Mouse (Mus musculus): ENCODE measurements around the gene 1700025B11Rik.
"Not testable (repeated sequence)": the region's sequence is repeated elsewhere in the genome, so short reads cannot be mapped to it uniquely, and the experiment has no call there.

The 1700025B11Rik gene

DNA sequence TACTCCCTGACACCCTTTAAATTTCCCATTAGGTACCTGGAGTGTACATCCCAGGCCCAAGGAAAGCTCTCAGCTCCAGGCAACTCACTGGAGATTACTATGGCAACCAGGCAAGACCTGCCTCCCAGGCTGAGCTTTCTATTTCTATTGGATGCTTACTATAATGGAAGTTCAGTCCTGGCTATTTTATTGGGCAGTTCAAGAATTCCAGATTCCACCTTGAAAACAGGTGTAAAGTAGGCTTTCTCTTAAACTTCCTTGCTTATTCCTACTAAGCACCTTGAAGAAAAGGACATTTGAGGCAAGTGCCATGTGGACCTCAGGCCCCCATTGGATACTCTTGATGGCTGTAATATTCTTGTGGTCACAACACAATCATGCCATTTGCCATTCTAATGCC is at the start of gene 1700025B11Rik:
1700025B11Rik (minus strand) TSS at position 101 of the 400 bp plus-strand sequence.
- CTCF ChIA-PET = no interaction called here

DNA sequence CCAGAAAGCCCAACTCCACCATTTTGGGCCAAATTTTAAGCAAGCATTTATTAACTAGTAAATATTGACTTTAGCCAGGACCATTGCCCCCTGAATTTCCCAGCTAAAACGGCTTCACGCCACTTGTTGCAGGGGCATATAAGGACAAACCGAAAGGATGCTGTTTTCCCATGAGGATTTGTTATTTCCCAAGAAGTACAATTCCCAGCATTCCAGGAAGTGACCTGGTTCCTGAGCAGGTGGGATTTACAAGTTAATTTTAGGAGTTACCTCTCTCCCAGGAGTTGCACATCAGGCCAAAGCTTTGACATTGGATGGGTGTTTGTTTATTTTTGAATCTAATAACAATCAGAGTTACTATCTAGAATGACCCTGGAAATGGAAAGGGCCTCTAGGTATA is 44.4 kb upstream of the 1700025B11Rik start:
- CTCF ChIA-PET = no interaction called here

DNA sequence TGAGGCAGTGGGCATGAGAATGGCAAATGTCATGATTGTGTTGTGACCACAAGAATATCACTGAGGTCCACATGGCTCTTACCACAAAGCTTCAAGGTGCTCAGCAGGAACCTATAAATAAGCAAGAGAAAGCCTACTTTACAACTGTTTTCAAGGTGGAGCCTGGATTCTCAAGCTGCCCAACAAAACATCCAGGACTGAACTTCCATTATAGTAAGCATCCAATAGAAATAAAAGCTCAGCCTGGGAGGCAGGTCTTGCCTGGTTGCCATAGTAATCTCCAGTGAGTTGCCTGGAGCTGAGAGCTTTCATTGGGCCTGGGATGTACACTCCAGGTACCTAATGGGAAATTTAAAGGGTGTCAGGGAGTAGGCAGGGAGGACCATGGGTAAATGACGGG is 37.3 kb upstream of the 1700025B11Rik start, which contains the start of gene Gm36245:
Gm36245 (plus strand) TSS at position 301 of the 400 bp plus-strand sequence.
- CTCF ChIA-PET = no interaction called here

DNA sequence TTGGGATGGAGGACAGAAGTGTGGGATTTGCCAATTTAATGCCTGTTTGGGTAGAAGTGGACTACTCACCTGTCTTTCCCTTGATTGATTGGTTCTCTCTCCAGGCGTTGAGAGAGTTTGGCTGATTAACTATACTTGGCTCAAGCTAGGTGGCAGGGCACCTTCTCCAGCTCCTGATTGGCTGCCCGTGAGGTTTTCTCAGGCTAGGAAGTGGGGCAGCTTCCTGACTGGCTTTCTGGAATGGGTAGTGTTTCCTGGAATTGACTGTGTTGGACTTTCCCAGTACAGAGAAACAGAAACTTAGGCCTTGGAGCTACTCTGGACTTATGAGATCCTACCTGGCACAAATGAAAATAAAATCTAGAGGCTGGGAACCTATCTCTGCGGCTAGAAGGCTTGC is 36.7 kb upstream of the 1700025B11Rik start:
- CTCF ChIA-PET = no interaction called here

DNA sequence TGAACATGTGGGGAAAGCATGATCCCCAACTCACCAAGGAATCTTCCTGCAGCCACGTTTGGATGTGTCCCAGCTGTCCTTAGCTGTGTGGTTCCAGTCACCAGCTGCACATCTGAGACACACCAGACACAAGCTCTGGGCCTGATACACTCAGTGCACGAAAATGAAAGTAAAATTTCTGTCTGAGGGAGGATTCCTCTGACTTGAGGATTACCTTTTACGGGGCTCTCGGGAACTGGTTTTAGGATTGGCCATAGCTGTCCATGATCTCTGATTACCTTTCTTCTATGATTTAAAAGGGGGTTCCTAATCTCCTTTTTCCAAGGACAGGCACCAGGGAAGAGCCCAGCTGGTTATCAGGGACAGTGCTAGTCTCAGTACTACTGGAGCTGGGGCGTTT is 34.3 kb upstream of the 1700025B11Rik start, which contains the start of gene Apol10b:
Apol10b (minus strand) TSS at position 165 of the 400 bp plus-strand sequence.
- CTCF ChIA-PET = no interaction called here

DNA sequence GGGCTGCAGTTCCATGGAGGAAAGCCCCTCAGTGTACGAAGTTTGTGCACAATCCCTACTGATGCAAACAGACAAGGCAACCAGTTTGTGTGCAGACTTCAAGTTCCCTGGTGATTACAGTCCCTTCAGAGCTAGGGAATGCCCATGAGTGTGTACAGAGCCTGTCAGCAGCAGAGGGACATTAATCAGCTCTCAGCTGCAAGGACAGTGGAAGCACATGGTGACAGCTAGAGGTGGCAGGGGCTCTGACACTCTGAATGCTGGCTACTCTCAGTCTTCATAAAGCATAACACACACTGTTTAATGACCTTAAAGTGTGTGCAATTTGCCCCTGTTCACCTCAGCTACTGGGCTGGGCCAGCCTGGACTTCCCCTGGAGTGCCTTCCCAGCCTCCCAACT is 31.9 kb upstream of the 1700025B11Rik start:
- CTCF ChIA-PET = no interaction called here

DNA sequence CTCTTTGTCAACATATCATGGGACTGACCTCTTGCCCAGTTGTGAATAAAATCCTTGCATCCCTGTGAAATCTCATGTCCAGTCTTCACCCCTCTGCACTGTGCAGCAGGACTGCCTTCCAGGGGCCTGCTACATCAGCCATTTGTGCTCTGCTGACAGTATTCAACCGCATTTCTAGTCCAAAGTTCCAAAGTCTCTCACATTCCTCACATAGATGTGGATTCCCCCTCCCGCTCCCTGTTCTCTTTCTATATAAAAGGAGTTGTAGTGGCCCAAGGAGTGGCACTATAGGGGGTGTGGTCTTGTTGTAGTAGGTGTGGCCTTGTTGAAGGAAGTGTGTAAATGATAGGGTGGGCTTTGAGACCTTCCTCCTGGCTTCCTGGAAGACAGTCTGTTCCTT is 29.2 kb upstream of the 1700025B11Rik start:
- CTCF ChIA-PET = no interaction called here

DNA sequence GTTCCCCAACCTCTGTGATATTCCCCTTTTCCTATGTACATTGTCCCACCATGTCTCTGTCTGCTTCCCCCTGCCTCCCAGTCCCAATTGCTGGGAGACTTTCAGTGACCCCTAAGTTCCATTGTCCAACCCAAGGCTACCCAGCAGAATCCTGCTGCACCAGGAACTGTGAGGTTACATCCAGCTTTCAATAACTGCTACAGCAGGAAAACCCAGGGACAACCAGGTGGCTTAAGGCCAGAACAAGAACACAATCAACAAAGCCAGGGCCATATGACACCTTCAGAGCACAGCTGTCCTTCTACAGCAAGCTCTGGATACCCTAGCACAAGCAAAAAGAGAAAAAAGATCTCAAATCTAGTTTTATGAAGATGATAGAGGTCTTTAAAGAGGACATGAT is 27.3 kb upstream of the 1700025B11Rik start:
- CTCF ChIA-PET = no interaction called here

DNA sequence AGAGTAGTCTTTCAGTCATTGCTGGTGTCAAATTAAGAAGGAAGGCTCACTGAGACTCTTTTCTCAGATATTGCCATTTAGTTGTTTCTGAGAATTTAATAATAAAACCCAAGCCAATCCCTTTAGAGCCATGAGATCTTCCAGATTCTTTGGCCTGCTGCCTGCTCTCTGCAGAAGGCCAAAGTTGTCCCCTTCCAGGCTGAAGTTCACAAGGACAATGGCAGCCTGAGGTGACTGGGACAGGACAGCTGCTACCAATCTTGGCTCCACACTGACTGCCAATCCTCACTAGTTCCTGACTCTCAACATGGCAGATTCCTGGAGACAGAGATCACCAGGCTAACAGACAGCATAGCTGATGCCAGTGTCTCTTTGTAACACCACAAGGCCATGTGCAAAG is 25.3 kb upstream of the 1700025B11Rik start:
- CTCF ChIA-PET = no interaction called here

DNA sequence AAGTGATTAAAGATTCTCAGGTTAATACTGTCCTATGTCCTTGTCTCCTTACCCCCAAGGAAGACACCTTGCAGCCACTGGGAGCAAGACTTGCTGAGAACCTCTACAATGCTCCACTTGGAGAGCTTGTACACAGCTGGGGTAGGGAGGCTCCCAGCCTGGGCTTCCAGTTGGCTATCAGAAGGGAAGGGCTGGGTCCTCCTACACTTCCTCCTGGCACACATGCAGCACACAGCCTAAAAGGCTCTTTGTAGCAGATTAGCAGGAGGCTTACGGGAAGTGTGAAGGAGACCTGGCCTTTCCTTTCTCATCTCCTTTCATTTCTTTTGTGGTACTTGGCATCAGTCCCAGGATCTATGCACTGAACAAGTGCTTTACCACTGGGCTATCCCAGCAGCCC is 20.0 kb upstream of the 1700025B11Rik start:
- CTCF ChIA-PET = no interaction called here

DNA sequence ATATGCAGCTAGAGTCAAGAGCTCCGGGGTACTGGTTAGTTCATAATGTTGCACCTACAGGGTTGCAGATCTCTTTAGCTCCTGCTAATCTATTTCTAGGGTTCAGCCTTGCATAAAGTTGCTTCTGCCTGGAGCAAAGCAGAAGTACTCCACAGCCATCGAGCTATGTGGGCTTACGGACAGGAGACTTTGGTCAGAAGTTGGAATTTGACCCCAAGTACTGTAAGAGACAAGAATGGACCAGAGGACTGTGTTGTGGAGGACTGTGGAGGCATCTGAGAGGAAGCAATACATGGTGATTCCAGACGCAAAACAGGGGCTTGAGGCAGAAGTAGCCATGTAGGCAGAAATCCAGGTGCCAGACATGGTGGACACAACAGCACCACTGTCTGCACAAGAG is 17.6 kb upstream of the 1700025B11Rik start:
- CTCF ChIA-PET = no interaction called here

DNA sequence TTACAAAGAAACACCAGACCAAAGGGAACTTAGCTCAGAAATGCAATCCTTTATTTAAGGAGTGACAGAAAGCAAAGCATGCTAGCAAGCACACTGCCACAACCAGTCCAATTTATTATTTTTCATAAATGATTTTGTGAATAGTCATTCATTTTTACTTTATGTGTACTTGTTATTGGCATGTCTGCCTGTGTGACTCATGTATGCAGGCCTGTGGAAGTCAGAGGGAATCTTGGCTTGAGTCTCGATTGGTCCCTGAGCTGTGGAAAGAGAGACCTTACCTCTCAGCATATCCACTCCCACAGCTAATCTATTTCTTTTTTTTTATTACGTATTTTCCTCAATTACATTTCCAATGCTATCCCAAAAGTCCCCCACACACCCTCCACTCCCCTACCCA is 17.1 kb upstream of the 1700025B11Rik start:
- CTCF ChIA-PET = no interaction called here

DNA sequence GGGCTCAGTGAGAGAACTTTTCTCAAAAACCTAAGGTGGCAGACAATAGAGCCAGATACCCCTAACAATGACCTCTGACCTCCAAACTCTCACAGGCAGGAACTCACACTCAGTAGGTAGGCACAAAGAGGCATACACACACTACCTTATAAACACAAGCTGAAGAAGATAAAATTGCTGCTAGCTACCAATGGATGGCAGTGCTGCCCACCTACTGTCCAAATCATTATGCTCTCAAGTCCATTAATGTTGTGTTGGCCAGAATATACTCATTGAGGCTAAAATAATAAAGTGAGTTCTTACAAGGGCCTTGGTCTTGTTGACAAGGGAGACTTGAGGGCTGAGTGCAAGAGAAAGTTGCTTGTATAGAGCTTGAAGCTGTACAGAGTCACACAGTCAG is 1.5 kb upstream of the 1700025B11Rik start:
- CTCF ChIA-PET = no interaction called here

DNA sequence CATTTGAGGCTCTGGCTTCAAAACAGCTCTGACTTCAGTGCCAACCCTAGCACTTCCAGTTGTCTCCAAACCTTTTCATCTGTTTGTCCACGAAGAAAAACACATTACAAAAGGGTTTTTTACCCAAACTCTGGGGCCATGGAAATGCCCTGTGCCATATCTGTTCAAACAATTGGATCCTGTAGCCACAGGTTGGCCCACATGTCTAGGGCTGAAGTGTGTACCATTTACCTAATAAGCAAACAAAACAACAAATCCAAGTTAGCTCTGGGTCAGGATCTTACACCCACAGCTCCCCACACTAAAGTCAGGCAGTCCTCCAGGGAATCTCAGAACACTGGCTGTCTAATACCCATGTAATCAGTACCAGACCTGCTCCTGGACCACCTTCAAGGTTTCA is 22.5 kb downstream of the 1700025B11Rik start:
- CTCF ChIA-PET = not testable (repeated sequence)

DNA sequence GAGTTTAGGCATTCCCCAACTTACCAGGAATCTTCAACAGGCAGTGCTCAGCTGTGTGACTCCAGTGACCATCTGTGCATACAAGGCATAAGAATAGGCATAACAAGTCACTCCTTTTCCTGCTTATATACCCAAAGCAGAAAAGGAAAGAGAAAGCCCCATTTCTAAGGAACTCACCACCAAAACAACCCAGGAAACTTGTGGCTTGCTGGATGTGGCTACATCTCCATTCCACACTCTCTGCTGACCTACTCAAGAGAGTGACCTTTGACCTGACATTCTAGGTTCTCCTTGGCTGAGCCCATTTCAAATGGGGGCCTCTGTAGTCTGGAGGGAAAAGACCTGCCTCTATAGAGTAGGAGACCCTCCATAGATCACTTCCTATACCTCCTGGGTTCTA is 28.5 kb downstream of the 1700025B11Rik start, which contains the start of gene Apol7c:
Apol7c (minus strand) TSS at position 101 of the 400 bp plus-strand sequence.
- CTCF ChIA-PET = no interaction called here

DNA sequence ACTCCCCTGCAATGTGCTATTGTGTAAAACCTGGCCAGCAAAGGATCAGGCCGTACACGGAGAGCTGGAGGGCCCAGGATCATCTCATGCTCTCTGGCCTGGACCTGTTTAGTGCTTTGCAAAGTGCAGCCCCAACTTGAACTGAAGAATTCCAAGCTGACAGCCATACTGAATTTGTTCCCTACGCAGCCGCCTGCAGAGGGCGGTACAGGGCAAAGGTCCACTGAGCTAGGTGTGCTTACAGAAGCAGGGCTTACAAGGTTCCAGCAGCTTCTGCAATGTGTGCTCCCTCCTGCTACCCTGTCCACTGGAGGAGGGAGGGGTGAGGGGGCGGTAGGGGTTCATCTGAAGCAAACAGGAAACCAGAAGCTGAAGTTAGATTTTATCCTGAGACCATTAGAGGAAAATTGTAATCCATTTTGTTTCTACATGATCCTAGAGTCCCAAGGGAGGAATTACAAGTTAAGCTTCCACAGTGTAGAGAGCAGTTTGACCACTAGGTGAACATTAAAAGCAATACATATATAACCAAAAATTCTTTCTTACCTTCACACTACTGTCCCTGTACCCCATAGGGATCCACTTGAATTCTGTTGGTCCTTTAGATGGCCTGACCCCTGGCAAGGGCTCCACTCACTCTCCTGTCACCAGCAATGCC is 38.4 kb downstream of the 1700025B11Rik start:
- CTCF ChIA-PET = not testable (repeated sequence)

DNA sequence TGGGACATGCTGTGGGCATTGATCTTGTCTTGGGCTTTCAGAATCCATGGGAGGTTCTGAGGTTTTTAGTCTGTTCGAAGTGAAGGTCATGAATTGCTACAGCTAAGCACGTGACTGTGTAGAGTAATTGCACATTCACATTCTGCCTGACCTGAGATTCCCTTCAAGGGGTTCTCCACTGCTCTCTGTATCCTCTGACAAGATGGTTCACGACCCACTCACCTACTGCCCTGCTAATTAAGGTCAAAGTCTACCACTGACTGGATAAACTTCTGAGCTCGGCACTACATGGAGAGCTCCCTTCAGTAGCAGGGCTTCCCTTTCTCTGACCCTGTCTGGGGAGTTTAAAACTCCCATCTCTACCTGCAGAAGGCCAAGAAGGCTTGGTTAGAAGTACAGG is 41.1 kb downstream of the 1700025B11Rik start:
- CTCF ChIA-PET = not testable (repeated sequence)

All from spleen, embryonic (tissue).